9 mouse cellular contexts compared by ENCODE assay signal in the genomic region with DNA sequence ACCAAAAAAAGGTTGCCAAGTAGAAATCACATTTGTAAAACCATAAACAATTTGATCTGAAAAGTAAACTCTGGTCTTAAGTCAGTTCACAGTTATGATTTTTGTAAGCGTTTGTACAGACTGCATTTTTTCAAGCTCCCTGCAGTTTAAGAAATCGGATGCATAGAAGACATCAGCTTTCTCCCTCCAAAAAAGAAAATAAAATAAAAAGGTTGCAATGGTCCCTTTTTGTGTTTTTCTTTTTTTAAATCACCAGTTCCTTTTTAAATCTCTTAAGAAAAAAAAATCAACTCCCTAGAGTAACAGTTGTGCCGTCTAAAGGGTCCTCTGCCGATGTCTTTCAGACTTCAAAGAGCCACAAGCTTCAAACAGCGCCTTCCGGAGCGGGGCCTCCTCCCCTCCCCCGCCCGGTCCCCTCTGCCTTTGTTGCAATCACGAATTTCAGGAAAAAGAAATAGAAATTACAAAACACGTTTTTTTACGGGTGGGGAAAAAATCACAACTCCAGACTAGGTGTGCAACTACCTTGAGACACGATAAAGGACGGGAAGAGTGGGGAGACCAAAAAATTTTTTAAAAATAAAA. TPM values are rescaled to one million over a fixed set of nuclear protein-coding genes. Genes with fewer than 3 reads are reported as not detected.
DNase-seq lines count a peak whose midpoint lies in the region; ATAC-seq lines count a peak whose summit lies in the region.
"Had no signal": no experiment of that assay in that cellular context is flagged by ENCODE, and none has a peak within 500 bp of the region (broad histone marks: within the 10 kb centered on the region; RNA-seq: fewer than 3 reads in every experiment).

No protein-coding gene starts in this region.

- ATAC-seq in embryonic facial prominence, embryonic 13.5 days (ENCODE audit: insufficient number of reproducible peaks, insufficient read depth, low FRiP score, low TSS enrichment, low read depth): no peak
- no peak for ATAC-seq in limb, embryonic 13.5 days (ENCODE audit: low FRiP score, low read depth)
- no peak for ATAC-seq in neural tube, embryonic 15.5 days (ENCODE audit: low FRiP score)

- peak overlapping the region; percentile 97 for H3K4me3 ChIP-seq in embryonic facial prominence, embryonic 13.5 days
- peak overlapping the region; percentile 99 for H3K4me3 ChIP-seq in limb, embryonic 13.5 days
- peak overlapping the region; percentile 96 for H3K4me3 ChIP-seq in neural tube, embryonic 15.5 days (replicated peaks)
- H3K4me3 ChIP-seq: megakaryocyte, embryonic 14.5 days had no signal

- H3K27me3 ChIP-seq in embryonic facial prominence, embryonic 13.5 days: no peaks in the 10 kb centered on the region
- no peaks in the 10 kb centered on the region for H3K27me3 ChIP-seq in limb, embryonic 13.5 days
- H3K27me3 ChIP-seq in neural tube, embryonic 15.5 days (replicated peaks): no peaks in the 10 kb centered on the region

- peak overlapping the region; percentile 100 for H3K9ac ChIP-seq in embryonic facial prominence, embryonic 13.5 days
- peak overlapping the region; percentile 100 for H3K9ac ChIP-seq in limb, embryonic 13.5 days
- peak overlapping the region; percentile 94 for H3K9ac ChIP-seq in neural tube, embryonic 15.5 days (replicated peaks)

- intact Hi-C loops in left cerebral cortex, postnatal 25 days (cut with DNase I): loop anchor here (5.0 kb wide), 4 partner anchors 257 to 907 kb away; no protein-coding TSS in a partner anchor

- peak overlapping the region; percentile 74 for H3K4me2 ChIP-seq in embryonic facial prominence, embryonic 13.5 days
- peak overlapping the region; percentile 59 for H3K4me2 ChIP-seq in limb, embryonic 13.5 days (replicated peaks)
- H3K4me2 ChIP-seq in neural tube, embryonic 15.5 days: peak overlapping the region; percentile 70

- peak; percentile 32 to 58 for DNase-seq in kidney, postnatal 4 days
- DNase-seq in kidney, postnatal 36 days: no peak
- DNase-seq in adrenal gland, adult 18-20 months (ENCODE audit: low spot score in 2 of 2): no peak
- no peak for DNase-seq in left cerebral cortex, postnatal 25 days (ENCODE audit: low spot score in 2 of 2)
- DNase-seq in thymus, postnatal 10 days (ENCODE audit: low spot score in 2 of 2): no peak

- under 1% methylated on average over 14 of the region's 14 CpGs for WGBS in embryonic facial prominence, embryonic 13.5 days
- under 1% methylated on average over 14 of the region's 14 CpGs for WGBS in limb, embryonic 13.5 days
- under 1% methylated on average over 14 of the region's 14 CpGs for WGBS in neural tube, embryonic 15.5 days

- H3K4me1 ChIP-seq in embryonic facial prominence, embryonic 13.5 days: peaks cover 25% of the 10 kb centered on the region
- H3K4me1 ChIP-seq in limb, embryonic 13.5 days: peaks cover 20% of the 10 kb centered on the region
- H3K4me1 ChIP-seq in neural tube, embryonic 15.5 days: peaks cover 18% of the 10 kb centered on the region

- H3K27ac ChIP-seq in embryonic facial prominence, embryonic 13.5 days: peak overlapping the region; percentile 99
- H3K27ac ChIP-seq in limb, embryonic 13.5 days: peak overlapping the region; percentile 100
- peak overlapping the region; percentile 99 for H3K27ac ChIP-seq in neural tube, embryonic 15.5 days (replicated peaks)

- H3K36me3 ChIP-seq in embryonic facial prominence, embryonic 13.5 days: peaks cover 13% of the 10 kb centered on the region
- peaks cover 16% of the 10 kb centered on the region; the same call in 1 of the 2 replicates for H3K36me3 ChIP-seq in limb, embryonic 13.5 days
- H3K36me3 ChIP-seq in neural tube, embryonic 15.5 days: no peaks in the 10 kb centered on the region

- no peaks in the 10 kb centered on the region for H3K9me3 ChIP-seq in embryonic facial prominence, embryonic 13.5 days
- no peaks in the 10 kb centered on the region for H3K9me3 ChIP-seq in limb, embryonic 13.5 days
- no peaks in the 10 kb centered on the region for H3K9me3 ChIP-seq in neural tube, embryonic 15.5 days (replicated peaks)

RNA-seq across cellular contexts. Expression of a gene that starts 1.8 kb away (rescaled TPM):
- polyA plus RNA-seq in embryonic facial prominence, embryonic 13.5 days (2015; fragmentation: Nextera tagmentation; extraction: Ambion mirVana): 198 and 204 TPM in 2 replicates
- 213 and 220 TPM in 2 replicates for polyA plus RNA-seq in limb, embryonic 13.5 days (2015; fragmentation: Nextera tagmentation; extraction: Ambion mirVana)
- 156 and 197 TPM in 2 replicates for polyA plus RNA-seq in neural tube, embryonic 15.5 days (2015; fragmentation: Nextera tagmentation; extraction: Ambion mirVana)
- under 1 TPM; 0.06 to 0.10 TPM for total RNA-seq in adrenal gland, adult 18-20 months (2021)
- total RNA-seq in left cerebral cortex, postnatal 25 days (2021): 10 to 100 TPM; 17.3 to 17.4 TPM

Comparison
In these comparisons a context has a peak if more than half of its experiments do, and no peak if none do; other contexts are left out.
1. DNase-seq: peak in kidney, postnatal 4 days (2 of 2); none in kidney, postnatal 36 days (0 of 2), adrenal gland, adult 18-20 months (0 of 2), left cerebral cortex, postnatal 25 days (0 of 2) and thymus, postnatal 10 days (0 of 2).
2. Peak in every context shown above with its lines, with median percentiles within 50 percentile points of each other: H3K27ac ChIP-seq, H3K4me2 ChIP-seq, H3K4me3 ChIP-seq and H3K9ac ChIP-seq.